In genomic region chr3:108699786-108700185, GRCm38 (mm10) we compare ENCODE assay signal across 31 mouse cellular contexts. TPM values are rescaled to one million over a fixed set of nuclear protein-coding genes. Genes with fewer than 3 reads are reported as not detected.
"Had no signal": no experiment of that assay in that cellular context is flagged by ENCODE, and none has a peak within 500 bp of the region (broad histone marks: within the 10 kb centered on the region; RNA-seq: fewer than 3 reads in every experiment).

No protein-coding gene starts in this region.

- H3K4me1 ChIP-seq: embryonic facial prominence, embryonic 12.5 days; embryonic facial prominence, embryonic 13.5 days; embryonic facial prominence, embryonic 15.5 days; forebrain, embryonic 12.5 days; forebrain, embryonic 15.5 days had no signal

- H3K4me3 ChIP-seq: embryonic facial prominence, embryonic 10.5 days; embryonic facial prominence, embryonic 12.5 days; embryonic facial prominence, embryonic 13.5 days; embryonic facial prominence, embryonic 15.5 days; erythroblast, embryonic 14.5 days; forebrain, embryonic 10.5 days; forebrain, embryonic 12.5 days; forebrain, embryonic 13.5 days; forebrain, embryonic 15.5 days; gastrocnemius, adult 2 months; heart, adult 2 months had no signal

- H3K27ac ChIP-seq: embryonic facial prominence, embryonic 10.5 days; embryonic facial prominence, embryonic 12.5 days; embryonic facial prominence, embryonic 13.5 days; embryonic facial prominence, embryonic 15.5 days; forebrain, embryonic 10.5 days; forebrain, embryonic 12.5 days; forebrain, embryonic 13.5 days; forebrain, embryonic 15.5 days; gastrocnemius, adult 2 months; heart, adult 2 months had no signal

- DNase-seq: cerebellum, adult 2 months; cerebellum, adult 8-10 months; cerebellum, adult 9-10 months; cerebellum, adult 9-11 months; cerebellum, postnatal 10 days; cerebellum, postnatal 14 days; cerebellum, postnatal 25 days; cerebellum, postnatal 36 days; embryo, embryonic 11 days; forebrain, postnatal 0 days; gastrocnemius, adult 2 months; gastrocnemius, postnatal 10 days; gastrocnemius, postnatal 14 days; gastrocnemius, postnatal 25 days; gastrocnemius, postnatal 36 days; heart, adult 18-20 months; heart, adult 2 months had no signal

- H3K4me2 ChIP-seq: embryonic facial prominence, embryonic 12.5 days; embryonic facial prominence, embryonic 13.5 days; embryonic facial prominence, embryonic 15.5 days; forebrain, embryonic 12.5 days; forebrain, embryonic 13.5 days; forebrain, embryonic 15.5 days had no signal

- H3K9ac ChIP-seq: embryonic facial prominence, embryonic 12.5 days; embryonic facial prominence, embryonic 13.5 days; embryonic facial prominence, embryonic 15.5 days; forebrain, embryonic 12.5 days; forebrain, embryonic 13.5 days; forebrain, embryonic 15.5 days; forebrain, postnatal 0 days had no signal

- ATAC-seq: forebrain, embryonic 13.5 days; forebrain, embryonic 14.5 days; forebrain, embryonic 15.5 days; forebrain, embryonic 16.5 days; forebrain, postnatal 0 days had no signal

- H3K27me3 ChIP-seq: embryonic facial prominence, embryonic 12.5 days; embryonic facial prominence, embryonic 13.5 days; embryonic facial prominence, embryonic 15.5 days; forebrain, embryonic 12.5 days; forebrain, embryonic 13.5 days; forebrain, embryonic 15.5 days had no signal

- H3K9me3 ChIP-seq: embryonic facial prominence, embryonic 10.5 days; embryonic facial prominence, embryonic 12.5 days; embryonic facial prominence, embryonic 13.5 days; embryonic facial prominence, embryonic 15.5 days; forebrain, embryonic 10.5 days; forebrain, embryonic 12.5 days; forebrain, embryonic 13.5 days; forebrain, embryonic 15.5 days had no signal

RNA-seq across cellular contexts. Expression of gene Aknad1, which starts 39.7 kb away (rescaled TPM):
- total RNA-seq: common myeloid progenitor, adult 5-6 weeks; forebrain, postnatal 0 days; granulocyte monocyte progenitor cell, adult 5-6 weeks; heart, adult 18-20 months had no signal
- polyA plus RNA-seq: cerebellum, adult 2 months; forebrain, embryonic 10.5 days; forebrain, embryonic 11.5 days; forebrain, embryonic 12.5 days; forebrain, embryonic 13.5 days; forebrain, embryonic 14.5 days; forebrain, embryonic 15.5 days; forebrain, embryonic 16.5 days; forebrain, postnatal 0 days had no signal
